Mouse (Mus musculus) thymus, adult 2 months (tissue): ENCODE measurements around the gene B020031M17Rik.
"Not testable (repeated sequence)": the region's sequence is repeated elsewhere in the genome, so short reads cannot be mapped to it uniquely, and the experiment has no call there.

Experiments
- CTCF ChIP-seq: fragments of 200-500 bp; IDR thresholded peaks from 2 replicates; pipeline ENCODE4 v1.5.1; 2012; ENCODE audit warnings: mild to moderate bottlenecking, control low read depth, low read length, moderate library complexity, borderline replicate concordance; ENCODE audit not compliant: control insufficient read depth, poor library complexity, insufficient read depth; ENCODE audit errors: extremely low read depth
- POLR2A ChIP-seq: fragments of 200-500 bp; IDR thresholded peaks from 2 replicates; pipeline ENCODE4 v1.6.1; 2012; ENCODE audit warnings: mild to moderate bottlenecking, low read length, control low read depth, moderate library complexity; ENCODE audit not compliant: control insufficient read depth, poor library complexity, insufficient read depth; ENCODE audit errors: extremely low read depth

DNA sequence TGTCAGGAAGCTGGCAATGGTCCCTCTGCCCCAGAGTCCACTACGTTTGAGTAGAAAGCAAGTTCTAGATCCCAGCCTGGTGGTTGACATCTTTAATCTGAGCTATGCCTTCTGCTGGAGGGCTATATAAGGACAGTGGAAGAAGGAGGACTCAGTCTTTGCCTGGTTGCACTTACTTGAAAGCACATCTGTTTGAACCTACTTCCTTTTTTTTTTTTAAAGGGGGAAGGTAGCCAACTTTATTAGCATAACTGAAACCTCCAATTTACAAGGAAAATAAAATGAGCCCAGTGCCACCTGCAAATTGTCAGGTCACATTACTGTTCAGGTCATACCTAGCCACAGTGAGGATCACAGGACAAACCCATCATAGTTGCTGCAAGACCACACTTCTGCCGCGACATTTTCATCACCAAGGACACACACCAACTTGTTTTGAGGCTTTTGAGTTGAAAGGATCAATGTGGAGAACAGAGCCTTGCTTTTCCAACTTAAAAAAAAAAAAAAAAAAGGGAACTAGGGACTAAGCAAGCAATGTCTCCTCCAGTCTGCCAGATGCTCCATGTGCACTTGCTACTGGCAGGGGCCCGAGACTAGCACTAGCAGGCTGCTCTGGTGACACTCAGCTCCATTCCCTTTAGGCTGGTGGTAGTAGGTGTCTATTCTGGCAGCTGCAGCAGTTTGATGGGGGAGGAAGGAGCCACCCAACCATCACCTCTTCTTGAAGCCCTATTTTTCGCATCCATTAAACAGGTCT, 33.5 kb downstream of the B020031M17Rik start:
- not testable (repeated sequence) for TF ChIP-seq CTCF, POLR2A
